Mouse (Mus musculus): ENCODE data around the gene Pmf1. TPM values are rescaled to one million over a fixed set of nuclear protein-coding genes. Genes with fewer than 3 reads are reported as not detected.
A peak's percentile ranks its signal among the peaks of the same experiment; 100 is the strongest.
"Not testable (repeated sequence)": the region's sequence is repeated elsewhere in the genome, so short reads cannot be mapped to it uniquely, and the experiment has no call there.

Gene Pmf1
- total and polyA plus RNA-seq, 2 experiments from 2014 or later, result 25.4 to 25.6 TPM

GRCm38 (mm10) chr3:88395742-88396141 is 14.4 kb downstream of the Pmf1 start:
- Histone ChIP-seq H3K9me3 (ENCODE audit: low read length) (no peaks in the 10 kb centered on the region), H3K27me3 (ENCODE audit: insufficient read depth, low read length) (no peaks in the 10 kb centered on the region), H3K36me3 (ENCODE audit: insufficient read depth, low read length) (no peaks in the 10 kb centered on the region), H3K9ac (replicated peaks; ENCODE audit: low read length, poor library complexity, severe bottlenecking) (no peak overlapping the region), H3K27ac (ENCODE audit: low read depth, low read length) (no peak overlapping the region), H3K4me1 (ENCODE audit: insufficient read depth, low read length) (no peaks in the 10 kb centered on the region), H3K4me2 (ENCODE audit: low read depth, low read length, poor library complexity, severe bottlenecking) (no peak overlapping the region), H3K4me3 (ENCODE audit: low read depth, low read length) (no peak overlapping the region)
- 90% methylated on average over 8 of the region's 8 CpGs for WGBS
- TF ChIP-seq CTCF (IDR thresholded peaks at IDR 0.05), result no peak
- no peak for DNase-seq (ENCODE audit: low spot score)
- ATAC-seq (ENCODE audit: low FRiP score), result no peak

DNA sequence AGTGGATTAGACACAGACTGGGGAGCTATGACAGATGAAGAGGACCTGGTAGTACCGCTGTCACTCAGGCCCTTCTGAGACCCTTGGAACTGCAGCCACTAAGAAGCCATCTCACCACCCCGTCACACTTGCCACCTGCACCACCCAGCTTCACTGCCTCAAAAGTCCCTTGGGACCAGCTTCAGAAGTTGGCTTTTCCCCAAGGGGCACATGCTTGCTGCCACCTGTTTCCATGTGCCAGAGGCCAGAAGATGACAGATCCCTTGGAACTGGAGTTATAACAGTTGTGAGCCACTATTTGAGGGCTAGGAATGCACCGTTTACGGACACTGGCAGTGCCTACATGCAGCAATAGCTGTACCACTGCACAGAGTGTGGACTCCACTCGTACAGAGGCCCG is 14.8 kb downstream of the Pmf1 start:
- no peak for ATAC-seq (ENCODE audit: low FRiP score)
- DNase-seq (ENCODE audit: low spot score), result no peak
- no peaks in the 10 kb centered on the region for H3K36me3 ChIP-seq (ENCODE audit: insufficient read depth, low read length)
- H3K9me3 ChIP-seq (ENCODE audit: low read length), result no peaks in the 10 kb centered on the region
- no peak overlapping the region for H3K27ac ChIP-seq (ENCODE audit: low read depth, low read length)
- H3K4me3 ChIP-seq (ENCODE audit: low read depth, low read length), result no peak overlapping the region
- WGBS, result 94% methylated on average over 6 of the region's 6 CpGs
- H3K27me3 ChIP-seq (ENCODE audit: insufficient read depth, low read length), result no peaks in the 10 kb centered on the region
- H3K9ac ChIP-seq (replicated peaks; ENCODE audit: low read length, poor library complexity, severe bottlenecking), result no peak overlapping the region
- no peak overlapping the region for H3K4me2 ChIP-seq (ENCODE audit: low read depth, low read length, poor library complexity, severe bottlenecking)
- TF ChIP-seq CTCF (IDR thresholded peaks at IDR 0.05), result no peak
- H3K4me1 ChIP-seq (ENCODE audit: insufficient read depth, low read length), result no peaks in the 10 kb centered on the region

DNA sequence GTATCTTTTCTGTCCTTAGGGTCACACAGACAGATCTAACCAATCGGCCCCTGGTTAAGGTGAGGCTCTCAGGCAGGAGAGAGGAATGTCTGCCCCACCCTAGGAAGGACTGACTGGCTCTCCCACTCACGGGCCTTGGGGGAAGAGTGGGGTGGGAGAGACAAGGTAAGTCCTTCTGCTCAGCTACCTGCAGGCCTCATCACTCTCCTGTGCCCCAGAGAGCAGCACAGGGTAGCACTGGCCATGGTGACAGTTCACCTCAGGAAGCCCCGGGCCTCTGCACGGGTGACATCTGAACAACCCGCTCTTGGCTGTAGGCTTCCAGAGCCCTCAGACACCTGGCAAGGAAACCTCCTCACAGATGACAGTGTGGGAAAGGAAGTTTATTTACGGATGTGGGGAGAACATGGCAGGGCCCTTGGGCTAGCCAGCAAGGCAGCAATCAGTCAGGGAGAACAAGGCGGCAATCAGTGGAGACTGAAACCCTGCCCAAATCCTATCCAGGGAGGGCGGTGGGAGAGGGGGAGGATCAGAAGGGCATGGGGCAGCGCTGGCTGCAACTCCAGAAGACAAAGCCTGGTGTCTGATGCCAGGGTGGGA is 16.3 kb downstream of the Pmf1 start:
- Histone ChIP-seq H3K9ac (replicated peaks; ENCODE audit: low read length, poor library complexity, severe bottlenecking) (no peak overlapping the region), H3K36me3 (ENCODE audit: insufficient read depth, low read length) (no peaks in the 10 kb centered on the region), H3K27ac (ENCODE audit: low read depth, low read length) (no peak overlapping the region), H3K4me3 (ENCODE audit: low read depth, low read length) (no peak overlapping the region), H3K4me2 (ENCODE audit: low read depth, low read length, poor library complexity, severe bottlenecking) (no peak overlapping the region), H3K9me3 (ENCODE audit: low read length) (no peaks in the 10 kb centered on the region), H3K27me3 (ENCODE audit: insufficient read depth, low read length) (no peaks in the 10 kb centered on the region), H3K4me1 (ENCODE audit: insufficient read depth, low read length) (no peaks in the 10 kb centered on the region)
- DNase-seq (ENCODE audit: low spot score) (no peak), ATAC-seq (ENCODE audit: low FRiP score) (no peak)
- no peak for TF ChIP-seq CTCF (IDR thresholded peaks at IDR 0.05)
- WGBS, result 90% methylated on average over 9 of the region's 9 CpGs

GRCm38 (mm10) chr3:88384364-88384763 is 25.8 kb downstream of the Pmf1 start, which contains the start of gene Bglap:
Bglap (minus strand) TSS chr3:88384464.
- Histone ChIP-seq H3K27me3 (ENCODE audit: insufficient read depth, low read length) (no peaks in the 10 kb centered on the region), H3K9me3 (ENCODE audit: low read length) (no peaks in the 10 kb centered on the region), H3K4me2 (ENCODE audit: low read depth, low read length, poor library complexity, severe bottlenecking) (no peak within 1 kb of the TSS), H3K9ac (replicated peaks; ENCODE audit: low read length, poor library complexity, severe bottlenecking) (no peak within 1 kb of the TSS), H3K4me1 (ENCODE audit: insufficient read depth, low read length) (no peaks in the 10 kb centered on the region), H3K27ac (ENCODE audit: low read depth, low read length) (no peak within 1 kb of the TSS), H3K4me3 (ENCODE audit: low read depth, low read length) (no peak within 1 kb of the TSS), H3K36me3 (ENCODE audit: insufficient read depth, low read length) (no peaks in the 10 kb centered on the region)
- WGBS, result 87% methylated on average over 5 of the region's 5 CpGs
- no peak for DNase-seq (ENCODE audit: low spot score)
- no peak for ATAC-seq (ENCODE audit: low FRiP score)
- TF ChIP-seq CTCF (IDR thresholded peaks at IDR 0.05), result no peak

DNA sequence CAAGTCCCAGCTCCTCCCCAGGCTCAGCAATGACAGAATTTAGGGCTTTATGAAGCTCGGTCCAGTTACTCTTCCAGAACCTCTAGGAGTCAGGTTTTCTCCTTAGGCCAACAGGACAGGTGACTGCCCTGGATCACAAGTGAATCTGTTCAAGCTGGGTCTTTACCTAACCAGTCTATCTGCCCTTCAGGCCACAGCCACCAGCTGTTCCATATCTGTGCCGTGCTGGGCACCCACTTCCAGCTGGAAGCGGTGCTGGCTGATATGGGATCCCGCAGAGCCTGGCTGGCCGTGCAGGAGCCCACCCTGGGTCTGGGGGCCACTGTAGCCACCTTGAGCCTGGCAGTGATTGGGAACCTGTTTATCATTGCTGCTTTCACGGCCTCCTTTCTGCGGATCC is 27.7 kb downstream of the Pmf1 start:
- H3K4me2 ChIP-seq (ENCODE audit: low read depth, low read length, poor library complexity, severe bottlenecking); H3K36me3 ChIP-seq (ENCODE audit: insufficient read depth, low read length); H3K4me3 ChIP-seq (ENCODE audit: low read depth, low read length); H3K4me1 ChIP-seq (ENCODE audit: insufficient read depth, low read length); H3K27me3 ChIP-seq (ENCODE audit: insufficient read depth, low read length); ATAC-seq (ENCODE audit: low FRiP score); DNase-seq (ENCODE audit: low spot score); H3K9ac ChIP-seq (replicated peaks; ENCODE audit: low read length, poor library complexity, severe bottlenecking); H3K27ac ChIP-seq (ENCODE audit: low read depth, low read length); H3K9me3 ChIP-seq (ENCODE audit: low read length): not testable (repeated sequence)
- WGBS, result 18% methylated on average over 1 of the region's 7 CpGs

DNA sequence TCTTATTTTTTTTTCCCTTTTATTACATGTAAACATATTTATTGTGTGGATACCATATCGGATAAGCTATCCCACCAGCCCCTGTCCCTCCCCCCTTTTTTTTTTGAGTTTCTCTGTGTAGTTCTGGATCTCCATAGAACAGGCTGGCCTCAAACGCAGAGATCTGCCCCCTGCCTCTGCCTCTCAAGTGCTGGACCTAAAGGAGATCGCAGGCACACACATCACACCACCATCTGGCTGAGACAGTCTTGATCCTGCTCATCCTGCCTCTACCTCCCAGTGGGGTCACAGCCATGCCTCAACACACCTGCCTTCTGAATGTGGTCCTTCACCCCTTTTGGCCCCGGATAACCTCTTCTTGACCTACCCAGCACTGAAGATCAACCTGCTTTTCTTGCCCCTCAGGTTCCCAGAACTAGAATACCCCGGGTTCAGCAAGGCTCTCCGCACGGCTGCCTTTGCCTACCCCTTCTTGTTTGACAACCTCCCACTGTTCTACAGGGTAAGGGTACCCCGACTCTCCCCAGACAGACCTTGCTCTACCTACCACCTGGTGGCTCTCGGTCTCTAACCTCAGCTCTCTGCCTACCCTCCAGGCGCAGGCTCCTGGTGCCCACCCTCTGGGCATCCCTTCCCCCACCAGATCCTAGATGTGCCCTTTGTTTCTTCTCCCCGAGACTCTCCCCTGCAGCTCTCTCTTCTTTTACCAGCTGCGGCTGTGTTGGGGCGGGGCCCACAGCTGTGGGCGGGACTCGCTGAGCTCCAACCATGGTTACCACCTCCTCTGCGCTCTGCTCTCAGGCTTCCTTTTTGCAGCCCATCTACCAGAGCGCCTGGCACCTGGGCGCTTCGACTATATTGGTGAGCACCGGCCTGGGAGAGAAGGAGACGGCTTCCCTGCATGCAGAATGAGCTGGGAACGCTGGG is 28.5 kb downstream of the Pmf1 start:
- not testable (repeated sequence) for H3K27me3 ChIP-seq (ENCODE audit: insufficient read depth, low read length); H3K27ac ChIP-seq (ENCODE audit: low read depth, low read length); H3K4me1 ChIP-seq (ENCODE audit: insufficient read depth, low read length); H3K9me3 ChIP-seq (ENCODE audit: low read length); H3K4me3 ChIP-seq (ENCODE audit: low read depth, low read length); H3K9ac ChIP-seq (replicated peaks; ENCODE audit: low read length, poor library complexity, severe bottlenecking); H3K36me3 ChIP-seq (ENCODE audit: insufficient read depth, low read length)
- WGBS, result 7% methylated on average over 17 of the region's 22 CpGs
- DNase-seq (ENCODE audit: low spot score) (peak; percentile 52), ATAC-seq (ENCODE audit: low FRiP score) (peak; percentile 82)
- peak overlapping the region; percentile 24; the same call in 1 of the 2 replicates for H3K4me2 ChIP-seq (ENCODE audit: low read depth, low read length, poor library complexity, severe bottlenecking)

DNA sequence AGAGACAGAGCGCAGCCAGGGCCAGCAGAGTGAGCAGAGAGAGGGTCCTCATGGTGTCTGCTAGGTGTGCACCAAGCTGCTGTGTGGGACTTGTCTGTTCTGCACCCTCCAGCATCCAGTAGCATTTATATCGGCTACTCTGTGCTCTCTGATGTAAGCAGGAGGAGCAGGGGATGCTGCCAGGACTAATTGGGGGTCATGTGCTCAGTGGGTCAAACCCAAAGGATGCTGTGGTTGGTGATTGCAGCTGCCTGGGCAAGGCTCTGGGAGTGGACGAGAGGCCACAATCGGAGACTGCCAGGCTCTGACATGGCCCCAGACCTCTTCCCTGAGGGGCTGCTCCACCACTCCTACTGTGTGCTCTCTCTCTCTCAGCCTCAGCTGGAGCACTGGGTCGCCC is 31.5 kb downstream of the Pmf1 start, which contains the start of gene Bglap2:
Gene Bglap2 (minus strand): TSS at position 101 of the 400 bp plus-strand sequence.
- not testable (repeated sequence) for DNase-seq (ENCODE audit: low spot score); H3K36me3 ChIP-seq (ENCODE audit: insufficient read depth, low read length); H3K4me3 ChIP-seq (ENCODE audit: low read depth, low read length); H3K4me1 ChIP-seq (ENCODE audit: insufficient read depth, low read length); H3K9me3 ChIP-seq (ENCODE audit: low read length); H3K4me2 ChIP-seq (ENCODE audit: low read depth, low read length, poor library complexity, severe bottlenecking); H3K9ac ChIP-seq (replicated peaks; ENCODE audit: low read length, poor library complexity, severe bottlenecking); H3K27ac ChIP-seq (ENCODE audit: low read depth, low read length); ATAC-seq (ENCODE audit: low FRiP score); H3K27me3 ChIP-seq (ENCODE audit: insufficient read depth, low read length)
- 83% methylated on average over 4 of the region's 5 CpGs for WGBS

DNA sequence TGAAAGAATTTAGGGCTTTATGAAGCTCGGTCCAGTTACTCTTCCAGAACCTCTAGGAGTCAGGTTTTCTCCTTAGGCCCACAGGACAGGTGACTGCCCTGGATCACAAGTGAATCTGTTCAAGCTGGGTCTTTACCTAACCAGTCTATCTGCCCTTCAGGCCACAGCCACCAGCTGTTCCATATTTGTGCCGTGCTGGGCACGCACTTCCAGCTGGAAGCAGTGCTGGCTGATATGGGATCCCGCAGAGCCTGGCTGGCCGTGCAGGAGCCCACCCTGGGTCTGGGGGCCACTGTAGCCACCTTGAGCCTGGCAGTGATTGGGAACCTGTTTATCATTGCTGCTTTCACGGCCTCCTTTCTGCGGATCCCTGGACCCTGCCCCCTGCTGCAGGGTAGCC is 33.5 kb downstream of the Pmf1 start:
- H3K27ac ChIP-seq (ENCODE audit: low read depth, low read length); H3K4me1 ChIP-seq (ENCODE audit: insufficient read depth, low read length); H3K27me3 ChIP-seq (ENCODE audit: insufficient read depth, low read length); H3K9me3 ChIP-seq (ENCODE audit: low read length); H3K4me2 ChIP-seq (ENCODE audit: low read depth, low read length, poor library complexity, severe bottlenecking); H3K36me3 ChIP-seq (ENCODE audit: insufficient read depth, low read length); H3K9ac ChIP-seq (replicated peaks; ENCODE audit: low read length, poor library complexity, severe bottlenecking); H3K4me3 ChIP-seq (ENCODE audit: low read depth, low read length); DNase-seq (ENCODE audit: low spot score): not testable (repeated sequence)
- ATAC-seq (ENCODE audit: low FRiP score), result peak; percentile 32; the same call in 1 of the 2 replicates
- WGBS, result 21% methylated on average over 5 of the region's 7 CpGs
